Mouse (Mus musculus) stomach, postnatal 0 days (tissue): ENCODE results near the gene Pml.

Experiments
- CTCF ChIP-seq: IDR thresholded peaks from 2 replicates; pipeline ENCODE4 v1.5.1; 2016; ENCODE audit warnings: antibody characterized with exemption, low read depth, mild to moderate bottlenecking, moderate library complexity
- EP300 ChIP-seq: optimal IDR thresholded peaks from 2 replicates; pipeline ENCODE3; 2016; ENCODE audit warnings: antibody characterized with exemption

DNA sequence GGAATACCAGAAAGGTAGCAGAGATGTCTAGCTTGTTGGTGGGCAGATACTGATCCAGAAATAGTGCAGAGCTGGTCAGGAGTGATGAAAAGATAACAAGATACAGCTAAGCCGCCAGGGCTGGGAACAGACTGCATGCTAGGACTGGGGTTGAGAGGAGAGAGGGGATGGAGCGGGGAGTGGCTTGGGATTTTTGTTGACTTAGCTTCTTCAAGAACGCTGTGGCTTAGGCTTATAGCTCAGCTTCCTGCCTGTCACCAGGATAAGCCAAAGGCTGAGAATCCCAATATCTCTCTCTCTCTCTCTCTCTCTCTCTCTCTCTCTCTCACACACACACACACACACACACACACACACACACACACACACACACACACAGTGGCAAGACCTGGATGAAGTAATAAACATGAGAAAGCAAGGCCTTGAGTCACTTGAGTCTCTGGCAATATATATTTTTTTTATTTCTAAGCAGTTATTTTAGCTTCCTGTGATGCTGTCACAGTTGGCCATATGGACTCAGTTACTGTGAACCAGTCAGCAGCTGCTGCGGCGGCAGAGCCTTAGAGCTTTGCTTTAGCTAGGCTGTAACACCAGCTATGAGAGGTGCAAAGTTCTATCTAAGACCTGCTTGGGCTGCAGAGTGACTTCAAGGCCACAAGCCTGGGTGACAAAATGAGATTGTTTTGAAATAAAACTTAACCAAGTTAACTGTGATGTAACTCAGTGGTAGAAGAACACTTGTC, 73.7 kb downstream of the Pml start:
- no peak for TF ChIP-seq CTCF
- no peak for TF ChIP-seq EP300
